In the genomic region with DNA sequence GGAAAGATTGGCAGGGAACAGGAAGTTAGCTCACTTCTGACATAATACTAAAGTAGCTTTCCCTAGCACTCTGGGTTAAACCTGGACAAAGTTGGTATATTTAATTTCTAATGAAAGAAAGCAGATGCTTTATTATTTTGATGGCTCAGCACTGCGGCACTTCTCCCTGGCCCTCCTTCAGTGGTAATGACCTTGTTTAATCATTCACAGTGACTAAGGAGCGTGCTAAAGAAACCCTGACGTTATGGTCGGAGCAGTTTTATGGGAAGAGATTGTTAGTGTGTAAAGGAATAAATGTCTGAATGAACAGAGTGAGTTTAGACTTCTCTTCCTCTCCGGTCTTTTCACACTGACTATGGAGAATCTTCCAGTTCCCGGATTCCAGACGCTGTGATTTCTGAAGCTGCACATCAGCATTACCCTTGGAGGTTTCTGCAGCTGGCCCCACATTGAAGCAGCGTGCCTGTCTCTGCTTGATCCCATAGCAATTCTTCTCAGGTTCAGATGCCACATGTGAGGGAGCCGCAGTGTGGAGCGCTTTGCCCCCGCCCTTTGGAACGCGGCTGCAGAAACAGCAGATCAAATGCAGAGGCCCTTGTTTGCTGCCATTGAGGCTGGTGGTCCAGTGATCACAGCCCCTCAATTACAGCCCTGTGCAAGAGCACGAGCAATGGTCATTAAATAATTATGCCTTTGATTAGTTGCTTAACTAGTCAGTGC, we compare ENCODE assay signal across 12 mouse cellular contexts.
DNase-seq lines count a peak whose midpoint lies in the region; ATAC-seq lines count a peak whose summit lies in the region.
"Had no signal": no experiment of that assay in that cellular context is flagged by ENCODE, and none has a peak within 500 bp of the region (broad histone marks: within the 10 kb centered on the region; RNA-seq: fewer than 3 reads in every experiment).

No protein-coding gene starts in this region.

- no peak overlapping the region for H3K4me3 ChIP-seq in embryonic facial prominence, embryonic 14.5 days (ENCODE audit: low read depth, low read length)
- H3K4me3 ChIP-seq in midbrain, embryonic 13.5 days (replicated peaks) = no peak overlapping the region
- H3K4me3 ChIP-seq in liver, embryonic 11.5 days (ENCODE audit: low read depth, low read length) = no peak overlapping the region
- H3K4me3 ChIP-seq: heart, embryonic 15.5 days; left cerebral cortex, adult 2 months had no signal

- H3K36me3 ChIP-seq in embryonic facial prominence, embryonic 14.5 days (ENCODE audit: control insufficient read depth, insufficient read depth, low read length) = no peaks in the 10 kb centered on the region
- 0 out of 2 replicates have a peak, but pooled peaks cover 7% of the 10 kb centered on the region for H3K36me3 ChIP-seq in midbrain, embryonic 13.5 days
- no peaks in the 10 kb centered on the region for H3K36me3 ChIP-seq in liver, embryonic 11.5 days (ENCODE audit: control insufficient read depth, insufficient read depth, low read length)
- H3K36me3 ChIP-seq: heart, embryonic 15.5 days had no signal

- H3K9me3 ChIP-seq in embryonic facial prominence, embryonic 14.5 days (ENCODE audit: control insufficient read depth, low read length) = no peaks in the 10 kb centered on the region
- H3K9me3 ChIP-seq in midbrain, embryonic 13.5 days = no peaks in the 10 kb centered on the region
- no peaks in the 10 kb centered on the region for H3K9me3 ChIP-seq in liver, embryonic 11.5 days (ENCODE audit: control insufficient read depth, low read length)
- H3K9me3 ChIP-seq: heart, embryonic 15.5 days had no signal

- peak; percentile 61 for DNase-seq in embryo, embryonic 10 days (ENCODE audit: low spot score)
- DNase-seq in embryonic facial prominence, embryonic 14.5 days (ENCODE audit: low spot score) = peak; percentile 58
- DNase-seq in kidney, adult 9 months = peak; percentile 70
- no peak for DNase-seq in frontal cortex, postnatal 10 days (ENCODE audit: low spot score in 2 of 2)
- DNase-seq in liver, embryonic 11.5 days (ENCODE audit: low spot score) = no peak
- no peak for DNase-seq in layer of hippocampus, postnatal 10 days (ENCODE audit: low spot score in 2 of 2)
- DNase-seq: cerebellum, adult 18-20 months; lung, postnatal 10 days had no signal

- no peak overlapping the region for H3K4me2 ChIP-seq in embryonic facial prominence, embryonic 14.5 days (ENCODE audit: low read depth, low read length)
- no peak overlapping the region for H3K4me2 ChIP-seq in midbrain, embryonic 13.5 days (replicated peaks)
- no peak overlapping the region for H3K4me2 ChIP-seq in liver, embryonic 11.5 days
- H3K4me2 ChIP-seq: heart, embryonic 15.5 days had no signal

- H3K27me3 ChIP-seq in embryonic facial prominence, embryonic 14.5 days (replicated peaks; ENCODE audit: control insufficient read depth, insufficient read depth, low read length) = no peaks in the 10 kb centered on the region
- H3K27me3 ChIP-seq in midbrain, embryonic 13.5 days = no peaks in the 10 kb centered on the region
- no peaks in the 10 kb centered on the region for H3K27me3 ChIP-seq in liver, embryonic 11.5 days (replicated peaks; ENCODE audit: control insufficient read depth, insufficient read depth, low read length)
- H3K27me3 ChIP-seq: heart, embryonic 15.5 days had no signal

- H3K27ac ChIP-seq in embryonic facial prominence, embryonic 14.5 days (replicated peaks; ENCODE audit: low read depth, low read length) = no peak overlapping the region
- H3K27ac ChIP-seq in midbrain, embryonic 13.5 days = peak overlapping the region; percentile 16; the same call in 1 of the 2 replicates
- H3K27ac ChIP-seq in liver, embryonic 11.5 days (ENCODE audit: low read depth, low read length) = no peak overlapping the region
- H3K27ac ChIP-seq: heart, embryonic 15.5 days; left cerebral cortex, adult 2 months had no signal

- no peak overlapping the region for H3K9ac ChIP-seq in embryonic facial prominence, embryonic 14.5 days (ENCODE audit: low read depth, low read length)
- H3K9ac ChIP-seq in midbrain, embryonic 13.5 days (replicated peaks) = no peak overlapping the region
- H3K9ac ChIP-seq in liver, embryonic 11.5 days (ENCODE audit: low read depth, low read length) = no peak overlapping the region
- H3K9ac ChIP-seq: heart, embryonic 15.5 days had no signal

- WGBS in embryonic facial prominence, embryonic 14.5 days = 28% methylated on average over 14 of the region's 14 CpGs
- WGBS in midbrain, embryonic 13.5 days = 48% methylated on average over 14 of the region's 14 CpGs
- WGBS in liver, embryonic 11.5 days = 74% methylated on average over 14 of the region's 14 CpGs

- 0 out of 2 replicates have a peak, but pooled peaks cover 9% of the 10 kb centered on the region for H3K4me1 ChIP-seq in embryonic facial prominence, embryonic 14.5 days (ENCODE audit: control insufficient read depth, insufficient read depth, low read length)
- peaks cover 22% of the 10 kb centered on the region for H3K4me1 ChIP-seq in midbrain, embryonic 13.5 days (replicated peaks)
- H3K4me1 ChIP-seq in liver, embryonic 11.5 days (replicated peaks; ENCODE audit: control insufficient read depth, insufficient read depth, low read length) = no peaks in the 10 kb centered on the region
- H3K4me1 ChIP-seq: heart, embryonic 15.5 days had no signal

- 0 out of 2 replicates have a peak, but pooled peaks have one; percentile 30 for ATAC-seq in embryonic facial prominence, embryonic 14.5 days (ENCODE audit: low read depth)
- peak; percentile 45; the same call in 1 of the 2 replicates for ATAC-seq in midbrain, embryonic 13.5 days
- ATAC-seq in granulocyte monocyte progenitor cell, adult 5-6 weeks (replicated peaks; ENCODE audit: poor library complexity, severe bottlenecking) = no peak
- ATAC-seq in liver, embryonic 11.5 days (replicated peaks; ENCODE audit: low FRiP score) = no peak

Comparison
In these comparisons a context has a peak if more than half of its experiments do, and no peak if none do; other contexts are left out.
1. DNase-seq: peak in embryo, embryonic 10 days (single experiment), embryonic facial prominence, embryonic 14.5 days (single experiment) and kidney, adult 9 months (single experiment); none in frontal cortex, postnatal 10 days (0 of 2), liver, embryonic 11.5 days (single experiment) and layer of hippocampus, postnatal 10 days (0 of 2).
2. ATAC-seq: peak in embryonic facial prominence, embryonic 14.5 days (single experiment) and midbrain, embryonic 13.5 days (single experiment); none in granulocyte monocyte progenitor cell, adult 5-6 weeks (single experiment) and liver, embryonic 11.5 days (single experiment).